Mouse (Mus musculus) ES-Bruce4 (cell line): Measurements from ENCODE around the gene Tcte1. TPM values are rescaled to one million over a fixed set of nuclear protein-coding genes. Genes with fewer than 3 reads are reported as not detected.

Experiments
- H3K27ac ChIP-seq: 2 replicates; pipeline ENCODE4 v1.5.1; 2012; ENCODE audit warnings: low read length, inconsistent platforms; ENCODE audit not compliant: insufficient read depth
- H3K27me3 ChIP-seq: 2 replicates; pipeline ENCODE4 v1.6.1; 2012; ENCODE audit warnings: mild to moderate bottlenecking, low read length, inconsistent platforms; ENCODE audit not compliant: control insufficient read depth, poor library complexity, insufficient read depth, severe bottlenecking
- H3K36me3 ChIP-seq: 2 replicates; pipeline ENCODE4 v1.6.1; 2012; ENCODE audit warnings: inconsistent platforms, mild to moderate bottlenecking, low read length, moderate library complexity; ENCODE audit not compliant: control insufficient read depth, poor library complexity, insufficient read depth, severe bottlenecking
- H3K4me1 ChIP-seq: one replicate; pipeline ENCODE4 v1.8.1; 2011; ENCODE audit warnings: low read length; ENCODE audit not compliant: control insufficient read depth, insufficient read depth
- H3K4me3 ChIP-seq: 2 replicates; pipeline ENCODE4 v1.5.1; 2011; ENCODE audit warnings: low read depth, mild to moderate bottlenecking, low read length
- H3K9ac ChIP-seq: 2 replicates; pipeline ENCODE4 v1.6.1; 2012; ENCODE audit warnings: low read depth, mild to moderate bottlenecking, inconsistent platforms; ENCODE audit not compliant: poor library complexity, severe bottlenecking
- H3K9me3 ChIP-seq: replicated peaks from 2 replicates; pipeline ENCODE4 v1.6.1; 2012; ENCODE audit warnings: mild to moderate bottlenecking, low read length, inconsistent platforms; ENCODE audit not compliant: control insufficient read depth, poor library complexity, insufficient read depth, severe bottlenecking
- CTCF ChIP-seq: IDR thresholded peaks from one replicate; pipeline ENCODE4 v1.8.1; 2011; ENCODE audit warnings: low read depth, low read length
- EP300 ChIP-seq: IDR thresholded peaks from 2 replicates; pipeline ENCODE4 v1.6.1; 2011; ENCODE audit warnings: low read depth, low read length; ENCODE audit not compliant: insufficient read depth
- POLR2A ChIP-seq: IDR thresholded peaks from one replicate; pipeline ENCODE4 v1.8.1; 2011; ENCODE audit warnings: low read length; ENCODE audit not compliant: insufficient read depth
- polyA plus RNA-seq: library from polyadenylated mRNA; stranded (reverse); fragments of >200 nt; gene quantifications from 2 replicates; pipeline ENCODE4 v1.2.4, GENCODE M21; 2011; ENCODE audit warnings: low read depth; ENCODE audit not compliant: missing spikeins, insufficient read depth, insufficient read length

The Tcte1 gene
- polyA plus RNA-seq, 1 experiment = not detected

DNA sequence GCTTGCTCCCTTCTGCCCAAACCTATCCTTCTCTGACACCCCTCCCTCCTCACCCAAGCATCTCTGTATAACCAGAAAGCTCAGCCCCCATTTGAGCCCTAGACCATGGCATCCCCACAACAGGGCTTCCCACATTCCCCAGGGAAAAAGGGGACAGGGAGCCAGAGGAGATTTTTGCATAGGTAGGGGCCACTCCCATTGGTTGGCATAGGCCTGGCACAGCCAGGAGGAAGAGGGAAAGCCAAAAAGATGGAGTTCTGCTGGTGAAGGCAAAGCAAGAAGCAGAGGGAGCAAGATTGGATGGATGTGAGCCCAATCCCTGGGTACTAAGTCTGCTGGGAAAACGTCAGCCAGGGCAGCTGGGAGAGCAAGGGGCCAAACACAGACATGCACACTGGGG, 19.9 kb downstream of the Tcte1 start:
- H3K9me3 ChIP-seq = no peaks in the 10 kb centered on the region
- H3K4me3 ChIP-seq = no peak overlapping the region
- no peak overlapping the region for H3K9ac ChIP-seq
- H3K4me1 ChIP-seq = peaks cover 3% of the 10 kb centered on the region
- no peaks in the 10 kb centered on the region for H3K27me3 ChIP-seq
- no peaks in the 10 kb centered on the region for H3K36me3 ChIP-seq
- TF ChIP-seq CTCF (no peak), EP300 (no peak), POLR2A (no peak)
- H3K27ac ChIP-seq = no peak overlapping the region

DNA sequence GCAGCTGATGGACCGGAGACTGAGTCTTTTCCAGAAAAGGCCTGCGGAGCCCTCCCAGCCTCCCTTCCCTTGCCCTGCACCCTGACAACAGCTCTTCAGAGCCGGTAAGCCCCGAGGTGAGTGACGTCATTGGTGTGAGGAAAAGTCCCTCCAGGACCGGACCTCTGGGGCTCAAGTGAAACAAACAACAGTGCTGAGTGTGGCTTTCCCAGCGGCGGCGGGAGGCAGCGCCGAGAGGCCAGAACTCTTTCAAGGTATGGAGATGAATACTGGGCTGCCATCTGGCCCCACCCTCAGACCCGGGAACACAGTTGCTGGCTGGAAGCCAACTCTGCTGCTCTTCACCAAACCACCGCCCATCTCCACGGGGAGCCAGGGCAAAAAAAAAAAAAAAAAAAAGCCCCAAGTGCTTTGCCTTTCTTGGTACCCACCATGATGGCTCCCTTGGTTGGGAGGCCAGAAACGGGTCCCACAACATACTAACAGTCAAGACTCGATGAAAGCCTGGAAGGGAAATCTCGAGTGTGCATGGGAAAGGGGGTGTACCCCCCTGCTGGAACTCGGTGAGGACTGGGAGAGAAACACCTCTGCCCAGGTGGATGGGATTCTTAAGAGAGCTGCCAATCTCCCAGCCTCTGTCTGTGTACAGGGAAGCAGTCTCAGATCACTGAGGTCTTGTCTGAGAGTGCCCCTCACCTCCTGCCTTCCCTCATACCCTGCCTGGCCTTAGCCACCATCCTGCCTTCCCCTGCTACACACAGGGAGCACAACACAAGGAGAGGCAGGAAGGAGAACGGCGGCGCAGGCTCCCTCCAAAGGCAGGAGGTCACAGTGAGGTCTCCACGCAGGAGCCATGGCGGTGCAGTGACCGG, 21.0 kb downstream of the Tcte1 start:
- Histone ChIP-seq H3K9me3 (no peaks in the 10 kb centered on the region), H3K27ac (peak overlapping the region; percentile 14; the same call in 1 of the 2 replicates), H3K36me3 (no peaks in the 10 kb centered on the region), H3K9ac (peak overlapping the region; percentile 18), H3K4me3 (peak overlapping the region; percentile 36), H3K4me1 (peaks cover 3% of the 10 kb centered on the region), H3K27me3 (no peaks in the 10 kb centered on the region)
- TF ChIP-seq EP300 = no peak
- TF ChIP-seq POLR2A = no peak
- no peak for TF ChIP-seq CTCF

GRCm38 (mm10) chr17:45544873-45545277, 21.6 kb downstream of the Tcte1 start:
- TF ChIP-seq POLR2A = no peak
- TF ChIP-seq EP300 = no peak
- no peak for TF ChIP-seq CTCF
- no peaks in the 10 kb centered on the region for H3K36me3 ChIP-seq
- H3K27me3 ChIP-seq = no peaks in the 10 kb centered on the region
- peaks cover 3% of the 10 kb centered on the region for H3K4me1 ChIP-seq
- H3K27ac ChIP-seq = no peak overlapping the region
- H3K4me3 ChIP-seq = peak overlapping the region; percentile 36
- H3K9ac ChIP-seq = peak overlapping the region; percentile 18
- no peaks in the 10 kb centered on the region for H3K9me3 ChIP-seq

- Histone ChIP-seq H3K4me3 (peak overlapping the region; percentile 36), H3K27me3 (no peaks in the 10 kb centered on the region), H3K27ac (no peak overlapping the region), H3K9ac (peak overlapping the region; percentile 18), H3K4me1 (peaks cover 3% of the 10 kb centered on the region), H3K36me3 (no peaks in the 10 kb centered on the region), H3K9me3 (no peaks in the 10 kb centered on the region)
- TF ChIP-seq EP300 (no peak), CTCF (no peak), POLR2A (no peak)
These were observed 22.2 kb downstream of the Tcte1 start for GRCm38 (mm10) chr17:45545278-45545961.

DNA sequence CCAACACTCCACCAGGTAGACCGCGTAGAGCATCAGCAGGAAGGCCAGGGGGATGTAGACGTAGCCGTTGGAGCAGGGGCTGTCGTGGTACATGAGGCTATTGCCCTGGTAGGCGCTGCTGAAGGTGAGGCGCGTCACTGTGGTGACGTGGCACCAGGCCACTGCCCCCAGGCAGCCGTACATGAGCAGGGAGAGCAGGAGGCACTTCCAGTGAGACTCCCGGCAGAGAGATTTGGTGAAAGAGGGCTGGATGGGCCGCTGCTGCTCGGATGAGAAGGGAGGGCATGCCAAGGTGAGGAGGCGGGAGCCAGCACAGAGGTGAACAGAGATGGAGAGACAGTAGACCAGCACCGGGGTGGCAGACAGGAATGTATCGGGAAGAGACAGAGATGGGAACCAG, 23.7 kb downstream of the Tcte1 start:
- no peaks in the 10 kb centered on the region for H3K27me3 ChIP-seq
- H3K4me3 ChIP-seq = no peak overlapping the region
- H3K27ac ChIP-seq = no peak overlapping the region
- no peak for TF ChIP-seq POLR2A
- TF ChIP-seq EP300 = no peak
- TF ChIP-seq CTCF = no peak
- no peaks in the 10 kb centered on the region for H3K36me3 ChIP-seq
- no peak overlapping the region for H3K9ac ChIP-seq
- peaks cover 3% of the 10 kb centered on the region for H3K4me1 ChIP-seq
- no peaks in the 10 kb centered on the region for H3K9me3 ChIP-seq
